Mouse (Mus musculus) kidney, embryonic 15.5 days (tissue): ENCODE data around the gene Zpbp2. TPM values are rescaled to one million over a fixed set of nuclear protein-coding genes. Genes with fewer than 3 reads are reported as not detected.

Source experiments
- ATAC-seq: fragments of 200-750 bp; cut with Nextera tagmentation; replicated peaks from 2 replicates; pipeline ENCODE4 v1.8.0; 2017; ENCODE audit warnings: moderate TSS enrichment; ENCODE audit not compliant: low FRiP score
- H3K27ac ChIP-seq: fragments of 300-500 bp; sonication (generic); 2 replicates; pipeline ENCODE4 v1.5.1; 2015; ENCODE audit warnings: mild to moderate bottlenecking, inconsistent platforms
- H3K27me3 ChIP-seq: fragments of 300-500 bp; sonication (generic); 2 replicates; pipeline ENCODE4 v1.6.1; 2015; ENCODE audit warnings: inconsistent platforms
- H3K36me3 ChIP-seq: fragments of 300-500 bp; sonication (generic); 2 replicates; pipeline ENCODE4 v1.6.1; 2015; ENCODE audit warnings: inconsistent platforms
- H3K4me1 ChIP-seq: fragments of 300-500 bp; sonication (generic); 2 replicates; pipeline ENCODE4 v1.6.1; 2015; ENCODE audit warnings: inconsistent platforms
- H3K4me2 ChIP-seq: fragments of 300-500 bp; sonication (generic); 2 replicates; pipeline ENCODE4 v1.6.1; 2015; ENCODE audit warnings: moderate library complexity, mild to moderate bottlenecking, inconsistent platforms
- H3K4me3 ChIP-seq: fragments of 300-500 bp; sonication (generic); replicated peaks from 2 replicates; pipeline ENCODE4 v1.5.1; 2015; ENCODE audit warnings: mild to moderate bottlenecking, inconsistent platforms
- H3K9ac ChIP-seq: fragments of 300-500 bp; sonication (generic); 2 replicates; pipeline ENCODE4 v1.6.1; 2015; ENCODE audit warnings: mild to moderate bottlenecking, inconsistent platforms
- H3K9me3 ChIP-seq: fragments of 300-500 bp; sonication (generic); replicated peaks from 2 replicates; pipeline ENCODE4 v1.6.1; 2016; ENCODE audit warnings: inconsistent platforms
- WGBS: fragments of 180-500 bp; shearing (Covaris S2); methylation state at CpG from one replicate; pipeline ENCODE4 v1.1.7; 2015; ENCODE audit warnings: mixed read lengths; 5-methylcytosine and 5-hydroxymethylcytosine counted together
- polyA plus RNA-seq: library from polyadenylated mRNA; unstranded; fragments of >200 nt; fragmentation: Nextera tagmentation; extraction: Ambion mirVana; gene quantifications from 2 replicates; pipeline ENCODE4 v1.2.1, GENCODE M21; 2015

Zpbp2 gene
- polyA plus RNA-seq, 1 experiment from 2014 or later, result 0.12 TPM

- WGBS, result 45% methylated on average over 13 of the region's 13 CpGs
- Histone ChIP-seq H3K27ac (no peak overlapping the region), H3K9me3 (no peaks in the 10 kb centered on the region), H3K4me2 (no peak overlapping the region), H3K4me3 (no peak overlapping the region), H3K9ac (no peak overlapping the region), H3K27me3 (no peaks in the 10 kb centered on the region), H3K36me3 (no peaks in the 10 kb centered on the region), H3K4me1 (no peaks in the 10 kb centered on the region)
- ATAC-seq, result no peak
Observed at GRCm38 (mm10) chr11:98563921-98564414, 13.1 kb downstream of the Zpbp2 start.

- H3K27ac ChIP-seq, result no peak overlapping the region
- H3K9me3 ChIP-seq, result no peaks in the 10 kb centered on the region
- H3K4me3 ChIP-seq, result no peak overlapping the region
- 89% methylated on average over 8 of the region's 8 CpGs for WGBS
- H3K9ac ChIP-seq, result no peak overlapping the region
- no peaks in the 10 kb centered on the region for H3K36me3 ChIP-seq
- no peak overlapping the region for H3K4me2 ChIP-seq
- H3K27me3 ChIP-seq, result no peaks in the 10 kb centered on the region
- no peaks in the 10 kb centered on the region for H3K4me1 ChIP-seq
- ATAC-seq, result no peak
Observed at GRCm38 (mm10) chr11:98568326-98568725, 17.4 kb downstream of the Zpbp2 start.

GRCm38 (mm10) chr11:98569461-98569860 lies 18.6 kb downstream of the Zpbp2 start:
- H3K4me2 ChIP-seq, result no peak overlapping the region
- no peak overlapping the region for H3K4me3 ChIP-seq
- H3K9me3 ChIP-seq, result no peaks in the 10 kb centered on the region
- WGBS, result 82% methylated on average over 6 of the region's 6 CpGs
- H3K27ac ChIP-seq, result no peak overlapping the region
- no peak overlapping the region for H3K9ac ChIP-seq
- no peaks in the 10 kb centered on the region for H3K36me3 ChIP-seq
- ATAC-seq, result no peak
- H3K27me3 ChIP-seq, result no peaks in the 10 kb centered on the region
- no peaks in the 10 kb centered on the region for H3K4me1 ChIP-seq

GRCm38 (mm10) chr11:98577776-98578175 lies 26.9 kb downstream of the Zpbp2 start:
- no peak overlapping the region for H3K27ac ChIP-seq
- ATAC-seq, result no peak
- peaks cover 24% of the 10 kb centered on the region for H3K36me3 ChIP-seq
- H3K4me3 ChIP-seq, result no peak overlapping the region
- H3K27me3 ChIP-seq, result no peaks in the 10 kb centered on the region
- WGBS, result 89% methylated on average over 5 of the region's 5 CpGs
- no peak overlapping the region for H3K9ac ChIP-seq
- no peak overlapping the region for H3K4me2 ChIP-seq
- H3K4me1 ChIP-seq, result no peaks in the 10 kb centered on the region
- H3K9me3 ChIP-seq, result no peaks in the 10 kb centered on the region

- no peak overlapping the region for H3K27ac ChIP-seq
- H3K27me3 ChIP-seq, result no peaks in the 10 kb centered on the region
- 72% methylated on average over 16 of the region's 16 CpGs for WGBS
- no peaks in the 10 kb centered on the region for H3K9me3 ChIP-seq
- no peak overlapping the region for H3K4me2 ChIP-seq
- peaks cover 13% of the 10 kb centered on the region for H3K4me1 ChIP-seq
- ATAC-seq, result peak; percentile 54; the same call in 1 of the 2 replicates
- H3K36me3 ChIP-seq, result peaks cover 32% of the 10 kb centered on the region
- H3K9ac ChIP-seq, result no peak overlapping the region
- H3K4me3 ChIP-seq, result no peak overlapping the region
Observed at GRCm38 (mm10) chr11:98580301-98581121, 29.6 kb downstream of the Zpbp2 start.

GRCm38 (mm10) chr11:98581286-98582029 lies 30.6 kb downstream of the Zpbp2 start:
- WGBS, result 69% methylated on average over 17 of the region's 17 CpGs
- no peak overlapping the region for H3K4me2 ChIP-seq
- H3K27me3 ChIP-seq, result no peaks in the 10 kb centered on the region
- ATAC-seq, result no peak
- no peaks in the 10 kb centered on the region for H3K9me3 ChIP-seq
- no peak overlapping the region for H3K27ac ChIP-seq
- H3K36me3 ChIP-seq, result peaks cover 32% of the 10 kb centered on the region
- no peak overlapping the region for H3K4me3 ChIP-seq
- H3K4me1 ChIP-seq, result peaks cover 23% of the 10 kb centered on the region
- H3K9ac ChIP-seq, result no peak overlapping the region

- 83% methylated on average over 8 of the region's 8 CpGs for WGBS
- no peak overlapping the region for H3K4me3 ChIP-seq
- H3K27ac ChIP-seq, result no peak overlapping the region
- no peaks in the 10 kb centered on the region for H3K9me3 ChIP-seq
- no peak for ATAC-seq
- peaks cover 24% of the 10 kb centered on the region for H3K4me1 ChIP-seq
- H3K9ac ChIP-seq, result no peak overlapping the region
- H3K36me3 ChIP-seq, result peaks cover 32% of the 10 kb centered on the region
- no peaks in the 10 kb centered on the region for H3K27me3 ChIP-seq
- no peak overlapping the region for H3K4me2 ChIP-seq
Observed at GRCm38 (mm10) chr11:98582030-98582388, 31.1 kb downstream of the Zpbp2 start.

GRCm38 (mm10) chr11:98582551-98583264 lies 31.8 kb downstream of the Zpbp2 start:
- no peak for ATAC-seq
- no peak overlapping the region for H3K4me2 ChIP-seq

GRCm38 (mm10) chr11:98583265-98583552 lies 32.3 kb downstream of the Zpbp2 start:
- Histone ChIP-seq H3K4me2 (no peak overlapping the region), H3K4me1 (peaks cover 34% of the 10 kb centered on the region), H3K36me3 (peaks cover 32% of the 10 kb centered on the region), H3K9ac (no peak overlapping the region), H3K9me3 (no peaks in the 10 kb centered on the region), H3K27me3 (no peaks in the 10 kb centered on the region), H3K27ac (no peak overlapping the region), H3K4me3 (no peak overlapping the region)
- WGBS, result 87% methylated on average over 3 of the region's 3 CpGs
- no peak for ATAC-seq

More at GRCm38 (mm10) chr11:98582551-98583264, 31.8 kb downstream of the Zpbp2 start:
- Histone ChIP-seq H3K27ac (no peak overlapping the region), H3K4me3 (no peak overlapping the region), H3K9ac (no peak overlapping the region), H3K9me3 (no peaks in the 10 kb centered on the region), H3K4me1 (peaks cover 29% of the 10 kb centered on the region), H3K36me3 (peaks cover 32% of the 10 kb centered on the region), H3K27me3 (no peaks in the 10 kb centered on the region)
- WGBS, result 89% methylated on average over 12 of the region's 12 CpGs

GRCm38 (mm10) chr11:98583571-98583970 lies 32.7 kb downstream of the Zpbp2 start:
- peaks cover 32% of the 10 kb centered on the region for H3K36me3 ChIP-seq
- H3K27me3 ChIP-seq, result no peaks in the 10 kb centered on the region
- H3K9ac ChIP-seq, result no peak overlapping the region
- ATAC-seq, result no peak
- H3K4me3 ChIP-seq, result no peak overlapping the region
- WGBS, result 48% methylated on average over 3 of the region's 3 CpGs
- H3K9me3 ChIP-seq, result no peaks in the 10 kb centered on the region
- H3K27ac ChIP-seq, result no peak overlapping the region
- H3K4me2 ChIP-seq, result no peak overlapping the region
- H3K4me1 ChIP-seq, result peaks cover 37% of the 10 kb centered on the region

GRCm38 (mm10) chr11:98584146-98584545 lies 33.2 kb downstream of the Zpbp2 start:
- peaks cover 43% of the 10 kb centered on the region for H3K4me1 ChIP-seq
- H3K4me3 ChIP-seq, result no peak overlapping the region
- no peak overlapping the region for H3K4me2 ChIP-seq
- peaks cover 32% of the 10 kb centered on the region for H3K36me3 ChIP-seq
- 37% methylated on average over 1 of the region's 1 CpGs for WGBS
- no peaks in the 10 kb centered on the region for H3K9me3 ChIP-seq
- H3K27me3 ChIP-seq, result no peaks in the 10 kb centered on the region
- no peak for ATAC-seq
- H3K9ac ChIP-seq, result no peak overlapping the region
- H3K27ac ChIP-seq, result no peak overlapping the region
